Mouse (Mus musculus) MEL (cell line): ENCODE measurements around the gene Uggt2. TPM values are rescaled to one million over a fixed set of nuclear protein-coding genes. Genes with fewer than 3 reads are reported as not detected.

Source experiments
- DNase-seq: peaks from one replicate; pipeline ENCODE4 v3.0.0; 2011; ENCODE audit warnings: low read depth, low spot score
- H3K27ac ChIP-seq: 2 replicates; pipeline ENCODE4 v1.5.1; 2012; ENCODE audit warnings: low read depth, mild to moderate bottlenecking, control low read depth, low read length, moderate library complexity; ENCODE audit not compliant: control insufficient read depth
- H3K27me3 ChIP-seq, 2 experiments: fragments of 150-350 bp in 1 of 2; sonication (generic) in 1 of 2; 2 replicates each; pipeline ENCODE4 v1.6.1; 2012; ENCODE audit warnings: low read length in 2 of 2, mild to moderate bottlenecking in 2 of 2, improper control_type of control experiment in 1 of 2, moderate library complexity in 1 of 2; ENCODE audit not compliant: insufficient read depth in 2 of 2, control insufficient read depth in 1 of 2
- H3K36me3 ChIP-seq, 2 experiments: 2 replicates each; pipeline ENCODE4 v1.6.1; 2012 to 2014; ENCODE audit warnings: low read length in 2 of 2, improper control_type of control experiment in 1 of 2, inconsistent platforms in 1 of 2, mild to moderate bottlenecking in 1 of 2; ENCODE audit not compliant: insufficient read depth in 2 of 2, control insufficient read depth in 1 of 2
- H3K4me1 ChIP-seq, 2 experiments: fragments of 150-350 bp in 1 of 2; sonication (generic) in 1 of 2; 2 replicates each; pipeline ENCODE4 v1.6.1; 2012; ENCODE audit warnings: low read length in 2 of 2, improper control_type of control experiment in 1 of 2, mild to moderate bottlenecking in 1 of 2; ENCODE audit not compliant: insufficient read depth in 2 of 2, control insufficient read depth in 1 of 2
- H3K4me3 ChIP-seq, 2 experiments: fragments of 150-350 bp in 1 of 2; sonication (generic) in 1 of 2; 2 replicates each; pipeline ENCODE4 v1.5.1; 2012; ENCODE audit warnings: low read depth in 2 of 2, low read length in 2 of 2, mild to moderate bottlenecking in 2 of 2, moderate library complexity in 2 of 2, control low read depth in 1 of 2, improper control_type of control experiment in 1 of 2; ENCODE audit not compliant: control insufficient read depth in 1 of 2, insufficient read depth in 1 of 2
- H3K79me2 ChIP-seq: 2 replicates; pipeline ENCODE4 v1.6.1; 2012; ENCODE audit warnings: mild to moderate bottlenecking, low read length, moderate library complexity; ENCODE audit not compliant: control insufficient read depth, poor library complexity, insufficient read depth
- H3K9ac ChIP-seq: 2 replicates; pipeline ENCODE4 v1.6.1; 2012; ENCODE audit warnings: low read depth, mild to moderate bottlenecking, control low read depth, low read length, moderate library complexity; ENCODE audit not compliant: control insufficient read depth, poor library complexity, severe bottlenecking
- H3K9me3 ChIP-seq: fragments of 150-350 bp; sonication (generic); replicated peaks from 2 replicates; pipeline ENCODE4 v1.6.1; 2012; ENCODE audit warnings: mild to moderate bottlenecking, low read length, improper control_type of control experiment, moderate library complexity; ENCODE audit not compliant: insufficient read depth
- CTCF ChIP-seq, 3 experiments: IDR thresholded peaks in 2 of 3; conservative IDR thresholded peaks in 1 of 3; 2 replicates each; pipeline ENCODE4 v1.5.1; 2011 to 2012; ENCODE audit warnings: low read length in 3 of 3, low read depth in 2 of 3, mild to moderate bottlenecking in 2 of 3, improper control_type of control experiment in 1 of 3, inconsistent platforms in 1 of 3, mixed read lengths in 1 of 3, moderate library complexity in 1 of 3; ENCODE audit not compliant: control insufficient read depth in 1 of 3, insufficient read depth in 1 of 3, poor library complexity in 1 of 3, severe bottlenecking in 1 of 3
- E2F4 ChIP-seq: IDR thresholded peaks from 2 replicates; pipeline ENCODE4 v1.6.1; 2011; ENCODE audit warnings: low read depth, low read length, improper control_type of control experiment, borderline replicate concordance
- KAT2A ChIP-seq: conservative IDR thresholded peaks from 2 replicates; pipeline ENCODE4 v1.6.1; 2012; ENCODE audit warnings: low read depth, low read length, improper control_type of control experiment, inconsistent platforms
- MAZ ChIP-seq: IDR thresholded peaks from 2 replicates; pipeline ENCODE4 v1.6.1; 2012; ENCODE audit warnings: low read depth, mild to moderate bottlenecking, inconsistent platforms, low read length, improper control_type of control experiment
- MYC ChIP-seq: IDR thresholded peaks from 2 replicates; pipeline ENCODE4 v1.6.1; 2011; ENCODE audit warnings: low read depth, mild to moderate bottlenecking, low read length, improper control_type of control experiment, moderate library complexity
- NELFE ChIP-seq: IDR thresholded peaks from 2 replicates; pipeline ENCODE4 v1.6.1; 2011; ENCODE audit warnings: low read depth, low read length, improper control_type of control experiment
- NRF1 ChIP-seq: IDR thresholded peaks from 2 replicates; pipeline ENCODE4 v1.6.1; 2014; ENCODE audit warnings: low read depth, mild to moderate bottlenecking, inconsistent platforms, low read length, improper control_type of control experiment, moderate library complexity; ENCODE audit not compliant: poor library complexity, insufficient read depth, severe bottlenecking
- POLR2A ChIP-seq, 2 experiments: IDR thresholded peaks; 2 replicates each; pipeline ENCODE4 v1.6.1; 2011 to 2012; ENCODE audit warnings: low read length in 2 of 2, mild to moderate bottlenecking in 2 of 2, control low read depth in 1 of 2, improper control_type of control experiment in 1 of 2, low read depth in 1 of 2, moderate library complexity in 1 of 2; ENCODE audit not compliant: control insufficient read depth in 1 of 2, insufficient read depth in 1 of 2, poor library complexity in 1 of 2
- POLR2AphosphoS2 ChIP-seq: IDR thresholded peaks from 2 replicates; pipeline ENCODE4 v1.6.1; 2011; ENCODE audit warnings: low read length, improper control_type of control experiment
- RAD21 ChIP-seq: IDR thresholded peaks from 2 replicates; pipeline ENCODE4 v1.6.1; 2011; ENCODE audit warnings: mild to moderate bottlenecking, low read depth, low read length, improper control_type of control experiment
- RCOR1 ChIP-seq: IDR thresholded peaks from 2 replicates; pipeline ENCODE4 v1.6.1; 2012; ENCODE audit warnings: low read depth, mild to moderate bottlenecking, inconsistent platforms, low read length, improper control_type of control experiment
- SMC3 ChIP-seq: IDR thresholded peaks from 2 replicates; pipeline ENCODE4 v1.6.1; 2011; ENCODE audit warnings: low read depth, low read length, improper control_type of control experiment
- UBTF ChIP-seq: IDR thresholded peaks from 2 replicates; pipeline ENCODE4 v1.6.1; 2012; ENCODE audit warnings: low read depth, mild to moderate bottlenecking, inconsistent platforms, low read length, improper control_type of control experiment, moderate library complexity, borderline replicate concordance; ENCODE audit not compliant: insufficient read depth
- USF1 ChIP-seq: IDR thresholded peaks from 2 replicates; pipeline ENCODE4 v1.6.1; 2014; ENCODE audit warnings: low read depth, mild to moderate bottlenecking, inconsistent platforms, low read length, improper control_type of control experiment, moderate library complexity
- USF2 ChIP-seq, 2 experiments: IDR thresholded peaks; 2 replicates each; pipeline ENCODE4 v1.6.1; 2011 to 2012; ENCODE audit warnings: improper control_type of control experiment in 2 of 2, low read length in 2 of 2, borderline replicate concordance in 1 of 2, inconsistent platforms in 1 of 2, low read depth in 1 of 2, mild to moderate bottlenecking in 1 of 2; ENCODE audit not compliant: insufficient read depth in 1 of 2
- ZC3H11A ChIP-seq: IDR thresholded peaks from 2 replicates; pipeline ENCODE4 v1.6.1; 2012; ENCODE audit warnings: low read depth, mild to moderate bottlenecking, inconsistent platforms, low read length, improper control_type of control experiment
- ZMIZ1 ChIP-seq: IDR thresholded peaks from 2 replicates; pipeline ENCODE4 v1.6.1; 2012; ENCODE audit warnings: low read depth, mild to moderate bottlenecking, inconsistent platforms, low read length, improper control_type of control experiment, moderate library complexity
- ZNF384 ChIP-seq: IDR thresholded peaks from 2 replicates; pipeline ENCODE4 v1.6.1; 2012; ENCODE audit warnings: low read depth, mild to moderate bottlenecking, inconsistent platforms, low read length, improper control_type of control experiment
- polyA plus RNA-seq, 2 experiments: library from polyadenylated mRNA; stranded (reverse) in 1 of 2; unstranded in 1 of 2; fragments of >175 nt in 1 of 2; fragments of >200 nt in 1 of 2; gene quantifications; 2 replicates each; pipeline versions ENCODE4 v1.2.1 to v1.2.4; 2012; ENCODE audit warnings: low replicate concordance in 2 of 2, low read depth in 1 of 2; ENCODE audit not compliant: insufficient read length in 2 of 2, insufficient read depth in 1 of 2, missing spikeins in 1 of 2
- total RNA-seq: library from RNA; depleted of rRNA; stranded (reverse); fragments of 300-350 nt; gene quantifications from 2 replicates; pipeline ENCODE4 v1.2.3, GENCODE M21; 2012

Uggt2 gene
- total and polyA plus RNA-seq, 3 experiments, result 0.23 to 0.31 TPM; not detected in 1

- no peak overlapping the region for H3K9ac ChIP-seq
- TF ChIP-seq RCOR1 (no peak), USF2 (IDR thresholded peaks at IDR 0.05; ENCODE audit: borderline replicate concordance in 1 of 2, insufficient read depth in 1 of 2, low read depth in 1 of 2, low read length in 2 of 2) (no peak), POLR2AphosphoS2 (no peak), SMC3 (no peak), KAT2A (no peak)
These were observed 39.5 kb upstream of the Uggt2 start for GRCm38 (mm10) chr14:119138786-119139100.

GRCm38 (mm10) chr14:119137906-119138785 is 38.9 kb upstream of the Uggt2 start, which contains the start of gene Hs6st3:
Hs6st3 (plus strand) TSS chr14:119138341.
- no peak for DNase-seq
- no peaks in the 10 kb centered on the region for H3K79me2 ChIP-seq
- H3K9ac ChIP-seq, result no peak within 1 kb of the TSS
- TF ChIP-seq ZC3H11A (no peak), MYC (no peak), CTCF (IDR thresholded peaks at IDR 0.05 in 2 of 3, conservative IDR thresholded peaks at IDR 0.05 in 1 of 3; ENCODE audit: control insufficient read depth in 1 of 3, insufficient read depth in 1 of 3, low read depth in 2 of 3, low read length in 3 of 3, poor library complexity in 1 of 3, severe bottlenecking in 1 of 3) (no peak), RAD21 (no peak), NELFE (no peak), UBTF (no peak)
- TF ChIP-seq, all 39 proteins: peak for 0
- Histone ChIP-seq H3K27me3 (no peaks in the 10 kb centered on the region), H3K4me3 (no peak within 1 kb of the TSS), H3K27ac (no peak within 1 kb of the TSS), H3K4me1 (no peaks in the 10 kb centered on the region), H3K36me3 (no peaks in the 10 kb centered on the region), H3K9me3 (no peaks in the 10 kb centered on the region)

More at GRCm38 (mm10) chr14:119138786-119139100, 39.5 kb upstream of the Uggt2 start:
- Histone ChIP-seq H3K4me1 (no peaks in the 10 kb centered on the region), H3K9me3 (no peaks in the 10 kb centered on the region), H3K27me3 (no peaks in the 10 kb centered on the region), H3K4me3 (no peak overlapping the region), H3K27ac (no peak overlapping the region), H3K36me3 (no peaks in the 10 kb centered on the region), H3K79me2 (no peaks in the 10 kb centered on the region)
- DNase-seq, result no peak

GRCm38 (mm10) chr14:119137512-119137905 is 38.3 kb upstream of the Uggt2 start:
- no peaks in the 10 kb centered on the region for H3K36me3 ChIP-seq
- no peaks in the 10 kb centered on the region for H3K79me2 ChIP-seq
- no peak overlapping the region for H3K4me3 ChIP-seq
- H3K9me3 ChIP-seq, result no peaks in the 10 kb centered on the region
- no peaks in the 10 kb centered on the region for H3K4me1 ChIP-seq
- no peak overlapping the region for H3K27ac ChIP-seq
- no peak for DNase-seq
- TF ChIP-seq ZMIZ1 (no peak), E2F4 (no peak), SMC3 (no peak), USF1 (no peak), MAZ (no peak), NRF1 (no peak), POLR2A (IDR thresholded peaks at IDR 0.05; ENCODE audit: control insufficient read depth in 1 of 2, insufficient read depth in 1 of 2, low read depth in 1 of 2, low read length in 2 of 2, poor library complexity in 1 of 2) (no peak), ZNF384 (no peak)
- no peak overlapping the region for H3K9ac ChIP-seq
- H3K27me3 ChIP-seq, result no peaks in the 10 kb centered on the region
